Mouse (Mus musculus) liver, adult 2 months (tissue): ENCODE measurements at regions not wholly inside any gene's neighbourhood (a gene's known extent, or its start where the extent isn't known, plus 50 kb on each side); places are given as distances from the start of the nearest gene placed in this dataset.

ENCODE experiments used
- DNase-seq: peaks from one replicate; pipeline ENCODE4 v3.0.0-alpha.2; 2011; ENCODE audit warnings: low read depth, low spot score; ENCODE audit errors: extremely low read depth
- H3K27ac ChIP-seq: fragments of 200-500 bp; replicated peaks from 2 replicates; pipeline ENCODE4 v1.5.1; 2012; ENCODE audit warnings: low read depth, mild to moderate bottlenecking, control low read depth, inconsistent platforms, low read length; ENCODE audit not compliant: insufficient read depth
- H3K27me3 ChIP-seq: fragments of 200-500 bp; 2 replicates; pipeline ENCODE4 v1.6.1; 2012; ENCODE audit warnings: mild to moderate bottlenecking, moderate library complexity, low read length, inconsistent platforms; ENCODE audit not compliant: control insufficient read depth, insufficient read depth
- H3K36me3 ChIP-seq: fragments of 200-500 bp; 2 replicates; pipeline ENCODE4 v1.6.1; 2012; ENCODE audit warnings: low read length, inconsistent platforms; ENCODE audit not compliant: control insufficient read depth, insufficient read depth
- H3K4me1 ChIP-seq: fragments of 200-500 bp; 2 replicates; pipeline ENCODE4 v1.6.1; 2011; ENCODE audit warnings: low read length; ENCODE audit not compliant: control insufficient read depth, insufficient read depth
- H3K4me3 ChIP-seq: fragments of 200-500 bp; 2 replicates; pipeline ENCODE4 v1.5.1; 2011; ENCODE audit warnings: low read depth, mild to moderate bottlenecking, control low read depth, low read length, moderate library complexity; ENCODE audit not compliant: insufficient read depth
- H3K79me2 ChIP-seq: fragments of 200-500 bp; 2 replicates; pipeline ENCODE4 v1.6.1; 2012; ENCODE audit warnings: inconsistent platforms, mild to moderate bottlenecking, low read length, moderate library complexity; ENCODE audit not compliant: control insufficient read depth, insufficient read depth
- H3K9ac ChIP-seq: fragments of 200-500 bp; 2 replicates; pipeline ENCODE4 v1.6.1; 2012; ENCODE audit warnings: low read depth, mild to moderate bottlenecking, control low read depth, inconsistent platforms, low read length
- CTCF ChIP-seq: fragments of 200-500 bp; IDR thresholded peaks from 2 replicates; pipeline ENCODE4 v1.5.1; 2011; ENCODE audit warnings: low read depth, low read length, control low read depth
- POLR2A ChIP-seq: fragments of 200-500 bp; IDR thresholded peaks from 2 replicates; pipeline ENCODE4 v1.6.1; 2011; ENCODE audit warnings: low read length, control low read depth; ENCODE audit not compliant: insufficient read depth; ENCODE audit errors: extremely low read depth
- WGBS: fragments of 180-500 bp; shearing (Covaris S2); methylation state at CpG from one replicate; pipeline ENCODE4 v1.1.7; 2018; 5-methylcytosine and 5-hydroxymethylcytosine counted together

- Histone ChIP-seq H3K4me1 (no peaks in the 10 kb centered on the region), H3K4me3 (no peak overlapping the region), H3K36me3 (no peaks in the 10 kb centered on the region), H3K79me2 (no peaks in the 10 kb centered on the region), H3K27ac (no peak overlapping the region), H3K27me3 (no peaks in the 10 kb centered on the region), H3K9ac (no peak overlapping the region)
- WGBS = 84% methylated on average over 13 of the region's 13 CpGs
- TF ChIP-seq POLR2A (no peak), CTCF (no peak)
- no peak for DNase-seq
Measured at GRCm38 (mm10) chr13:112047874-112048273, 239.1 kb upstream of the Map3k1 start.

- Histone ChIP-seq H3K4me3 (no peak overlapping the region), H3K27ac (no peak overlapping the region), H3K36me3 (no peaks in the 10 kb centered on the region), H3K27me3 (no peaks in the 10 kb centered on the region), H3K4me1 (no peaks in the 10 kb centered on the region), H3K9ac (no peak overlapping the region), H3K79me2 (no peaks in the 10 kb centered on the region)
- DNase-seq = no peak
- TF ChIP-seq CTCF = no peak
- whole genome bisulfite sequencing = 89% methylated on average over 6 of the region's 6 CpGs
Measured at GRCm38 (mm10) chr13:112048327-112048726, 239.5 kb upstream of the Map3k1 start.

- DNase-seq = no peak
- whole genome bisulfite sequencing = 95% methylated on average over 11 of the region's 11 CpGs
- no peaks in the 10 kb centered on the region for H3K27me3 ChIP-seq
- H3K79me2 ChIP-seq = no peaks in the 10 kb centered on the region
- no peak overlapping the region for H3K4me3 ChIP-seq
- no peak overlapping the region for H3K27ac ChIP-seq
- H3K36me3 ChIP-seq = no peaks in the 10 kb centered on the region
- H3K9ac ChIP-seq = no peak overlapping the region
- TF ChIP-seq CTCF = no peak
- no peak for TF ChIP-seq POLR2A
- peaks cover 5% of the 10 kb centered on the region for H3K4me1 ChIP-seq
Measured at GRCm38 (mm10) chr13:112050892-112051291, 237.4 kb upstream of the Ankrd55 start.

GRCm38 (mm10) chr13:112052011-112052410 lies 236.2 kb upstream of the Ankrd55 start:
- Histone ChIP-seq H3K36me3 (no peaks in the 10 kb centered on the region), H3K79me2 (no peaks in the 10 kb centered on the region), H3K9ac (no peak overlapping the region), H3K4me3 (no peak overlapping the region), H3K27ac (no peak overlapping the region), H3K27me3 (no peaks in the 10 kb centered on the region), H3K4me1 (peaks cover 5% of the 10 kb centered on the region)
- WGBS = 61% methylated on average over 3 of the region's 3 CpGs
- peak; percentile 71 for DNase-seq
- TF ChIP-seq CTCF = no peak
- no peak for TF ChIP-seq POLR2A

- no peak for TF ChIP-seq CTCF
- TF ChIP-seq POLR2A = no peak
Measured at GRCm38 (mm10) chr13:112052456-112052855, 235.8 kb upstream of the Ankrd55 start.

GRCm38 (mm10) chr13:112054879-112055371 lies 233.3 kb upstream of the Ankrd55 start:
- Histone ChIP-seq H3K36me3 (no peaks in the 10 kb centered on the region), H3K4me3 (no peak overlapping the region), H3K4me1 (peaks cover 8% of the 10 kb centered on the region), H3K9ac (no peak overlapping the region), H3K27me3 (no peaks in the 10 kb centered on the region), H3K79me2 (no peaks in the 10 kb centered on the region), H3K27ac (peak overlapping the region; percentile 20)
- no peak for TF ChIP-seq CTCF
- TF ChIP-seq POLR2A = no peak
- WGBS = 41% methylated on average over 6 of the region's 6 CpGs
- peak; percentile 97 for DNase-seq

More at GRCm38 (mm10) chr13:112052456-112052855, 235.8 kb upstream of the Ankrd55 start:
- Histone ChIP-seq H3K79me2 (no peaks in the 10 kb centered on the region), H3K9ac (no peak overlapping the region), H3K27me3 (no peaks in the 10 kb centered on the region), H3K36me3 (no peaks in the 10 kb centered on the region), H3K4me1 (peaks cover 5% of the 10 kb centered on the region), H3K4me3 (no peak overlapping the region), H3K27ac (no peak overlapping the region)
- 82% methylated on average over 3 of the region's 3 CpGs for WGBS
- DNase-seq = no peak
